Mouse (Mus musculus): ENCODE results near the gene Slc25a47. TPM values are rescaled to one million over a fixed set of nuclear protein-coding genes. Genes with fewer than 3 reads are reported as not detected.
"Not testable (repeated sequence)": the region's sequence is repeated elsewhere in the genome, so short reads cannot be mapped to it uniquely, and the experiment has no call there.

Gene Slc25a47
- polyA plus RNA-seq, 1 experiment from 2014 or later: 9.5 TPM

- ATAC-seq (ENCODE audit: low read depth): no peak
- H3K4me2 ChIP-seq (ENCODE audit: low read depth, low read length): no peak overlapping the region
- H3K27me3 ChIP-seq (ENCODE audit: control insufficient read depth, insufficient read depth, low read depth, low read length): no peaks in the 10 kb centered on the region
- no peak overlapping the region for H3K4me3 ChIP-seq (ENCODE audit: low read length)
- H3K36me3 ChIP-seq (ENCODE audit: control insufficient read depth, insufficient read depth, low read length): no peaks in the 10 kb centered on the region
- no peak overlapping the region for H3K9ac ChIP-seq (ENCODE audit: low read length)
- no peak overlapping the region for H3K27ac ChIP-seq (ENCODE audit: low read length)
- H3K4me1 ChIP-seq (replicated peaks; ENCODE audit: control insufficient read depth, insufficient read depth, low read length): peaks cover 27% of the 10 kb centered on the region
- WGBS: 86% methylated on average over 8 of the region's 8 CpGs
- H3K9me3 ChIP-seq (ENCODE audit: control insufficient read depth, low read length): no peaks in the 10 kb centered on the region
Measured at GRCm38 (mm10) chr12:108832851-108833250, 3.0 kb upstream of the Slc25a47 start.

- no peak overlapping the region for H3K9ac ChIP-seq (ENCODE audit: low read length)
- H3K4me1 ChIP-seq (replicated peaks; ENCODE audit: control insufficient read depth, insufficient read depth, low read length): peaks cover 30% of the 10 kb centered on the region
- H3K36me3 ChIP-seq (ENCODE audit: control insufficient read depth, insufficient read depth, low read length): no peaks in the 10 kb centered on the region
- H3K4me3 ChIP-seq (ENCODE audit: low read length): no peak overlapping the region
- no peaks in the 10 kb centered on the region for H3K9me3 ChIP-seq (ENCODE audit: control insufficient read depth, low read length)
- H3K27ac ChIP-seq (ENCODE audit: low read length): no peak overlapping the region
- WGBS: 88% methylated on average over 3 of the region's 3 CpGs
- H3K27me3 ChIP-seq (ENCODE audit: control insufficient read depth, insufficient read depth, low read depth, low read length): no peaks in the 10 kb centered on the region
- no peak for ATAC-seq (ENCODE audit: low read depth)
- no peak overlapping the region for H3K4me2 ChIP-seq (ENCODE audit: low read depth, low read length)
Measured at GRCm38 (mm10) chr12:108833408-108833807, 2.4 kb upstream of the Slc25a47 start.

GRCm38 (mm10) chr12:108834337-108834736 is 1.5 kb upstream of the Slc25a47 start:
- Histone ChIP-seq H3K27me3 (ENCODE audit: control insufficient read depth, insufficient read depth, low read depth, low read length) (no peaks in the 10 kb centered on the region), H3K36me3 (ENCODE audit: control insufficient read depth, insufficient read depth, low read length) (no peaks in the 10 kb centered on the region), H3K4me2 (ENCODE audit: low read depth, low read length) (no peak overlapping the region), H3K4me3 (ENCODE audit: low read length) (no peak overlapping the region), H3K9me3 (ENCODE audit: control insufficient read depth, low read length) (no peaks in the 10 kb centered on the region), H3K9ac (ENCODE audit: low read length) (no peak overlapping the region), H3K27ac (ENCODE audit: low read length) (no peak overlapping the region), H3K4me1 (replicated peaks; ENCODE audit: control insufficient read depth, insufficient read depth, low read length) (peaks cover 30% of the 10 kb centered on the region)
- 73% methylated on average over 3 of the region's 3 CpGs for WGBS
- ATAC-seq (ENCODE audit: low read depth): no peak

GRCm38 (mm10) chr12:108834786-108835185 is 1.1 kb upstream of the Slc25a47 start:
- ATAC-seq (ENCODE audit: low read depth): no peak
- H3K4me3 ChIP-seq (ENCODE audit: low read length): peak overlapping the region; percentile 77
- no peaks in the 10 kb centered on the region for H3K9me3 ChIP-seq (ENCODE audit: control insufficient read depth, low read length)
- no peaks in the 10 kb centered on the region for H3K27me3 ChIP-seq (ENCODE audit: control insufficient read depth, insufficient read depth, low read depth, low read length)
- 36% methylated on average over 5 of the region's 5 CpGs for WGBS
- peak overlapping the region; percentile 77 for H3K9ac ChIP-seq (ENCODE audit: low read length)
- H3K4me1 ChIP-seq (replicated peaks; ENCODE audit: control insufficient read depth, insufficient read depth, low read length): peaks cover 30% of the 10 kb centered on the region
- peak overlapping the region; percentile 79 for H3K4me2 ChIP-seq (ENCODE audit: low read depth, low read length)
- no peak overlapping the region for H3K27ac ChIP-seq (ENCODE audit: low read length)
- no peaks in the 10 kb centered on the region for H3K36me3 ChIP-seq (ENCODE audit: control insufficient read depth, insufficient read depth, low read length)

GRCm38 (mm10) chr12:108835208-108835839 is 522 bp upstream of the Slc25a47 start:
- under 1% methylated on average over 51 of the region's 51 CpGs for WGBS
- ATAC-seq (ENCODE audit: low read depth): peak; percentile 3; the same call in 1 of the 2 replicates
- no peaks in the 10 kb centered on the region for H3K36me3 ChIP-seq (ENCODE audit: control insufficient read depth, insufficient read depth, low read length)
- H3K4me2 ChIP-seq (ENCODE audit: low read depth, low read length): peak overlapping the region; percentile 79
- H3K4me1 ChIP-seq (replicated peaks; ENCODE audit: control insufficient read depth, insufficient read depth, low read length): peaks cover 30% of the 10 kb centered on the region
- H3K27ac ChIP-seq (ENCODE audit: low read length): 0 out of 2 replicates have a peak overlapping the region, but pooled peaks have one; percentile 43
- H3K4me3 ChIP-seq (ENCODE audit: low read length): peak overlapping the region; percentile 77
- no peaks in the 10 kb centered on the region for H3K9me3 ChIP-seq (ENCODE audit: control insufficient read depth, low read length)
- H3K27me3 ChIP-seq (ENCODE audit: control insufficient read depth, insufficient read depth, low read depth, low read length): no peaks in the 10 kb centered on the region
- peak overlapping the region; percentile 77 for H3K9ac ChIP-seq (ENCODE audit: low read length)

- H3K9me3 ChIP-seq (ENCODE audit: control insufficient read depth, low read length): no peaks in the 10 kb centered on the region
- 16% methylated on average over 7 of the region's 7 CpGs for whole genome bisulfite sequencing
- H3K4me1 ChIP-seq (replicated peaks; ENCODE audit: control insufficient read depth, insufficient read depth, low read length): peaks cover 29% of the 10 kb centered on the region
- peak overlapping the region; percentile 91 for H3K4me2 ChIP-seq (ENCODE audit: low read depth, low read length)
- peak overlapping the region; percentile 83 for H3K27ac ChIP-seq (ENCODE audit: low read length)
- no peak for ATAC-seq (ENCODE audit: low read depth)
- 0 out of 2 replicates have a peak, but pooled peaks cover 3% of the 10 kb centered on the region for H3K36me3 ChIP-seq (ENCODE audit: control insufficient read depth, insufficient read depth, low read length)
- peak overlapping the region; percentile 77 for H3K4me3 ChIP-seq (ENCODE audit: low read length)
- H3K27me3 ChIP-seq (ENCODE audit: control insufficient read depth, insufficient read depth, low read depth, low read length): no peaks in the 10 kb centered on the region
- peak overlapping the region; percentile 89 for H3K9ac ChIP-seq (ENCODE audit: low read length)
Measured at GRCm38 (mm10) chr12:108836722-108837121, 876 bp downstream of the Slc25a47 start.

- WGBS: 69% methylated on average over 6 of the region's 6 CpGs
- no peak overlapping the region for H3K4me2 ChIP-seq (ENCODE audit: low read depth, low read length)
- no peak overlapping the region for H3K9ac ChIP-seq (ENCODE audit: low read length)
- peaks cover 25% of the 10 kb centered on the region for H3K4me1 ChIP-seq (replicated peaks; ENCODE audit: control insufficient read depth, insufficient read depth, low read length)
- peaks cover 25% of the 10 kb centered on the region for H3K36me3 ChIP-seq (ENCODE audit: control insufficient read depth, insufficient read depth, low read length)
- no peak overlapping the region for H3K4me3 ChIP-seq (ENCODE audit: low read length)
- ATAC-seq (ENCODE audit: low read depth): peak; percentile 86
- peak overlapping the region; percentile 93 for H3K27ac ChIP-seq (ENCODE audit: low read length)
- H3K9me3 ChIP-seq (ENCODE audit: control insufficient read depth, low read length): no peaks in the 10 kb centered on the region
- no peaks in the 10 kb centered on the region for H3K27me3 ChIP-seq (ENCODE audit: control insufficient read depth, insufficient read depth, low read depth, low read length)
Measured at GRCm38 (mm10) chr12:108841181-108841580, 5.3 kb downstream of the Slc25a47 start.

GRCm38 (mm10) chr12:108842663-108843062 is 6.8 kb downstream of the Slc25a47 start:
- Histone ChIP-seq H3K9me3 (ENCODE audit: control insufficient read depth, low read length) (no peaks in the 10 kb centered on the region), H3K4me2 (ENCODE audit: low read depth, low read length) (no peak overlapping the region), H3K9ac (ENCODE audit: low read length) (no peak overlapping the region), H3K36me3 (ENCODE audit: control insufficient read depth, insufficient read depth, low read length) (peaks cover 25% of the 10 kb centered on the region), H3K4me1 (replicated peaks; ENCODE audit: control insufficient read depth, insufficient read depth, low read length) (peaks cover 15% of the 10 kb centered on the region), H3K27ac (ENCODE audit: low read length) (peak overlapping the region; percentile 93), H3K27me3 (ENCODE audit: control insufficient read depth, insufficient read depth, low read depth, low read length) (no peaks in the 10 kb centered on the region), H3K4me3 (ENCODE audit: low read length) (no peak overlapping the region)
- no peak for ATAC-seq (ENCODE audit: low read depth)
- WGBS: 88% methylated on average over 7 of the region's 7 CpGs

GRCm38 (mm10) chr12:108848033-108848432 is 12.2 kb downstream of the Slc25a47 start:
- not testable (repeated sequence) for ATAC-seq (ENCODE audit: low read depth); H3K27me3 ChIP-seq (ENCODE audit: control insufficient read depth, insufficient read depth, low read depth, low read length); H3K9ac ChIP-seq (ENCODE audit: low read length); H3K27ac ChIP-seq (ENCODE audit: low read length); H3K4me1 ChIP-seq (replicated peaks; ENCODE audit: control insufficient read depth, insufficient read depth, low read length); H3K4me2 ChIP-seq (ENCODE audit: low read depth, low read length); H3K9me3 ChIP-seq (ENCODE audit: control insufficient read depth, low read length); H3K4me3 ChIP-seq (ENCODE audit: low read length)
- H3K36me3 ChIP-seq (ENCODE audit: control insufficient read depth, insufficient read depth, low read length): peaks cover 16% of the 10 kb centered on the region
- WGBS: 84% methylated on average over 3 of the region's 3 CpGs

Measured in lung, embryonic 16.5 days (tissue).